Mouse (Mus musculus): ENCODE measurements around the gene Filip1. TPM values are rescaled to one million over a fixed set of nuclear protein-coding genes. Genes with fewer than 3 reads are reported as not detected.

Filip1 gene
- polyA plus RNA-seq, 2 experiments = 4.9 to 6.0 TPM

DNA sequence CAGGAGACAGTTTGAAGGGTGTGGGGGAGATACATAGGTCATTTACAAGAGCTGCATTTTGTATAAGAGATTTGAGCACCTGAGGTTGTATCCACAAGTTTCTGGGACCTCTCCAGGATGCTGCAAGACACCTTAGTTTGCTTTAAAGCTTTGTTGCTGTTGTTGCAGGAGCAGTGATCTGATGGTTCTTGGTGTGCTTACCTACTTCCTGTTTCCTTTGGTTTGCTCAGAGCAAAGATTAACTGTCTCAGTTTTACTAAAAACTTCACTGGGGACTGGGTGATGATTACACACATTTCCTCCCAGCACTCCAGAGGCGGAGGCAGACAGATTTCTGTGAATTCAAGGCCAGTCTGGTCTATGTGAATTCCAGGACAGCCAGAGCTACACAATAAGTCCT lies 217.6 kb downstream of the Filip1 start:
- ATAC-seq (ENCODE audit: low FRiP score, low read depth) = no peak
- Histone ChIP-seq H3K4me1 (ENCODE audit: control insufficient read depth, insufficient read depth, low read length) (peaks cover 8% of the 10 kb centered on the region), H3K9me3 (ENCODE audit: control insufficient read depth, low read length) (no peaks in the 10 kb centered on the region), H3K36me3 (ENCODE audit: control insufficient read depth, insufficient read depth, low read length) (no peaks in the 10 kb centered on the region), H3K27me3 (ENCODE audit: control insufficient read depth, insufficient read depth, low read length) (no peaks in the 10 kb centered on the region), H3K4me3 (replicated peaks; ENCODE audit: low read length) (no peak overlapping the region), H3K27ac (replicated peaks; ENCODE audit: low read depth, low read length) (no peak overlapping the region), H3K9ac (ENCODE audit: low read depth, low read length, severe bottlenecking) (no peak overlapping the region), H3K4me2 (replicated peaks; ENCODE audit: low read depth, low read length, severe bottlenecking) (no peak overlapping the region)
- 87% methylated on average over 1 of the region's 1 CpGs for WGBS
- no peak for DNase-seq (ENCODE audit: low spot score)
- TF ChIP-seq POLR2A (IDR thresholded peaks at IDR 0.05; ENCODE audit: borderline replicate concordance, extremely low read depth, insufficient read depth, insufficient read length) = no peak

GRCm38 (mm10) chr9:79792841-79793835 lies 219.5 kb downstream of the Filip1 start, which contains the start of gene Tmem30a:
Tmem30a (minus strand) TSS chr9:79793507.
- Histone ChIP-seq H3K27me3 (ENCODE audit: control insufficient read depth, insufficient read depth, low read length) (no peaks in the 10 kb centered on the region), H3K4me3 (replicated peaks; ENCODE audit: low read length) (peak within 1 kb of the TSS; percentile 96), H3K9me3 (ENCODE audit: control insufficient read depth, low read length) (no peaks in the 10 kb centered on the region), H3K4me2 (replicated peaks; ENCODE audit: low read depth, low read length, severe bottlenecking) (peak within 1 kb of the TSS; percentile 66), H3K36me3 (ENCODE audit: control insufficient read depth, insufficient read depth, low read length) (no peaks in the 10 kb centered on the region), H3K9ac (ENCODE audit: low read depth, low read length, severe bottlenecking) (peak within 1 kb of the TSS; percentile 87), H3K27ac (replicated peaks; ENCODE audit: low read depth, low read length) (peak within 1 kb of the TSS; percentile 92), H3K4me1 (ENCODE audit: control insufficient read depth, insufficient read depth, low read length) (peaks cover 9% of the 10 kb centered on the region)
- peak; percentile 97 for ATAC-seq (ENCODE audit: low FRiP score, low read depth)
- peak; percentile 70; the same call in 1 of the 2 replicates for TF ChIP-seq POLR2A (IDR thresholded peaks at IDR 0.05; ENCODE audit: borderline replicate concordance, extremely low read depth, insufficient read depth, insufficient read length)
- peak; percentile 97 for DNase-seq (ENCODE audit: low spot score)
- WGBS = under 1% methylated on average over 81 of the region's 91 CpGs

GRCm38 (mm10) chr9:79785794-79786085 lies 226.9 kb downstream of the Filip1 start:
- no peak overlapping the region for H3K9ac ChIP-seq (ENCODE audit: low read depth, low read length, severe bottlenecking)
- no peak overlapping the region for H3K27ac ChIP-seq (replicated peaks; ENCODE audit: low read depth, low read length)
- no peak for DNase-seq (ENCODE audit: low spot score)
- ATAC-seq (ENCODE audit: low FRiP score, low read depth) = no peak
- H3K9me3 ChIP-seq (ENCODE audit: control insufficient read depth, low read length) = no peaks in the 10 kb centered on the region
- TF ChIP-seq POLR2A (IDR thresholded peaks at IDR 0.05; ENCODE audit: borderline replicate concordance, extremely low read depth, insufficient read depth, insufficient read length) = no peak
- no peaks in the 10 kb centered on the region for H3K36me3 ChIP-seq (ENCODE audit: control insufficient read depth, insufficient read depth, low read length)
- H3K4me2 ChIP-seq (replicated peaks; ENCODE audit: low read depth, low read length, severe bottlenecking) = no peak overlapping the region
- H3K27me3 ChIP-seq (ENCODE audit: control insufficient read depth, insufficient read depth, low read length) = no peaks in the 10 kb centered on the region
- WGBS = 65% methylated on average over 2 of the region's 2 CpGs
- no peak overlapping the region for H3K4me3 ChIP-seq (replicated peaks; ENCODE audit: low read length)
- H3K4me1 ChIP-seq (ENCODE audit: control insufficient read depth, insufficient read depth, low read length) = peaks cover 7% of the 10 kb centered on the region; the same call in 1 of the 2 replicates

DNA sequence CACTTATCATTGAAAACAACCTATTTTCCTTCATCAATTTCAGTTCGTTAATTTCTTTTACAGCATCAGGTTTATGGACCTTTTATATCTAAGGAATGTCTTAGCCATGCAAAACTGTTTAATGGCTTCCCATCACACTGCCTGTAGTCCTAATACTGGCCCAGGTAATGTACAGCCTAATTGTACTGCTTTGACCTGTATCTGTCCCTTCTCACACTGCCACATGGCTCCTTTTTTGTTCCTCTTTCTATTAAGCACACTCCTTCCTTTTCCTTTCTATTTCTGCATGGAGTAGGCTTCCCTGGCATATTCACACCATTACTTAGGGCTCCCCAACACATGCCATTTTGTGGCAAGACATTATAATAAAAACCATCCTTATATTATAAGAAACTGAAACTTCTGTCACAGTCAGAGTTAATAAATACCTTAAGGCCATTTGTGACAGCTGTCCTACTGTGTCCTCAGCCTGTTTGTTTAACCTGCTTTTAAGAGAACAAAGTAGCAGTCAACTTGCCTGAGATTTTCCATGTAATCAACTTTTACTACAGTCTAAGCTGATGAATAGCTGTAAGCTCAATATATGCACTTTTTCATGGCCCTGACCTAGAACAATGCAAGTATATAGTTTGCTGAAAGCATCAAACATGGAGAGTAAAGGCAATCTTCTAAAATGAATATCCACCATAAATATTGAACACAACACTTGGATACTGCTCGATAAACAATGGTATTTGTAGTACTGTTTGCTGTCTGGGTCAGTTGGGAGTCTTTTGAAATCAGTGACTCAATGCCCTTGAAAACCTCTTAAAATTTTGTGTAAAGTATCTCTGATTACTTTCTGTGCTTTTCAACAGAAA lies 227.5 kb downstream of the Filip1 start:
- Histone ChIP-seq H3K36me3 (ENCODE audit: control insufficient read depth, insufficient read depth, low read length) (no peaks in the 10 kb centered on the region), H3K9ac (ENCODE audit: low read depth, low read length, severe bottlenecking) (no peak overlapping the region), H3K27ac (replicated peaks; ENCODE audit: low read depth, low read length) (no peak overlapping the region), H3K27me3 (ENCODE audit: control insufficient read depth, insufficient read depth, low read length) (no peaks in the 10 kb centered on the region), H3K4me3 (replicated peaks; ENCODE audit: low read length) (no peak overlapping the region), H3K4me2 (replicated peaks; ENCODE audit: low read depth, low read length, severe bottlenecking) (no peak overlapping the region), H3K4me1 (ENCODE audit: control insufficient read depth, insufficient read depth, low read length) (peaks cover 6% of the 10 kb centered on the region; the same call in 1 of the 2 replicates), H3K9me3 (ENCODE audit: control insufficient read depth, low read length) (no peaks in the 10 kb centered on the region)
- no peak for DNase-seq (ENCODE audit: low spot score)
- whole genome bisulfite sequencing = 72% methylated on average over 2 of the region's 2 CpGs
- no peak for TF ChIP-seq POLR2A (IDR thresholded peaks at IDR 0.05; ENCODE audit: borderline replicate concordance, extremely low read depth, insufficient read depth, insufficient read length)
- ATAC-seq (ENCODE audit: low FRiP score, low read depth) = no peak

GRCm38 (mm10) chr9:79784439-79784838 lies 228.2 kb downstream of the Filip1 start:
- Histone ChIP-seq H3K27ac (replicated peaks; ENCODE audit: low read depth, low read length) (no peak overlapping the region), H3K4me2 (replicated peaks; ENCODE audit: low read depth, low read length, severe bottlenecking) (no peak overlapping the region), H3K4me3 (replicated peaks; ENCODE audit: low read length) (no peak overlapping the region), H3K27me3 (ENCODE audit: control insufficient read depth, insufficient read depth, low read length) (no peaks in the 10 kb centered on the region), H3K9me3 (ENCODE audit: control insufficient read depth, low read length) (no peaks in the 10 kb centered on the region), H3K4me1 (ENCODE audit: control insufficient read depth, insufficient read depth, low read length) (peaks cover 3% of the 10 kb centered on the region; the same call in 1 of the 2 replicates), H3K9ac (ENCODE audit: low read depth, low read length, severe bottlenecking) (no peak overlapping the region), H3K36me3 (ENCODE audit: control insufficient read depth, insufficient read depth, low read length) (no peaks in the 10 kb centered on the region)
- no peak for DNase-seq (ENCODE audit: low spot score)
- no peak for ATAC-seq (ENCODE audit: low FRiP score, low read depth)
- no peak for TF ChIP-seq POLR2A (IDR thresholded peaks at IDR 0.05; ENCODE audit: borderline replicate concordance, extremely low read depth, insufficient read depth, insufficient read length)
- WGBS = 39% methylated on average over 3 of the region's 3 CpGs

All from limb, embryonic 14.5 days (tissue).